Mouse (Mus musculus) left cerebral cortex, adult 9 months (tissue): Measurements from ENCODE around the gene Sdc1.

Experiments used
- DNase-seq, 2 experiments: peaks; one replicate each; pipeline ENCODE4 v3.0.0; 2022; ENCODE audit warnings: low spot score in 2 of 2

Sdc1 gene

DNA sequence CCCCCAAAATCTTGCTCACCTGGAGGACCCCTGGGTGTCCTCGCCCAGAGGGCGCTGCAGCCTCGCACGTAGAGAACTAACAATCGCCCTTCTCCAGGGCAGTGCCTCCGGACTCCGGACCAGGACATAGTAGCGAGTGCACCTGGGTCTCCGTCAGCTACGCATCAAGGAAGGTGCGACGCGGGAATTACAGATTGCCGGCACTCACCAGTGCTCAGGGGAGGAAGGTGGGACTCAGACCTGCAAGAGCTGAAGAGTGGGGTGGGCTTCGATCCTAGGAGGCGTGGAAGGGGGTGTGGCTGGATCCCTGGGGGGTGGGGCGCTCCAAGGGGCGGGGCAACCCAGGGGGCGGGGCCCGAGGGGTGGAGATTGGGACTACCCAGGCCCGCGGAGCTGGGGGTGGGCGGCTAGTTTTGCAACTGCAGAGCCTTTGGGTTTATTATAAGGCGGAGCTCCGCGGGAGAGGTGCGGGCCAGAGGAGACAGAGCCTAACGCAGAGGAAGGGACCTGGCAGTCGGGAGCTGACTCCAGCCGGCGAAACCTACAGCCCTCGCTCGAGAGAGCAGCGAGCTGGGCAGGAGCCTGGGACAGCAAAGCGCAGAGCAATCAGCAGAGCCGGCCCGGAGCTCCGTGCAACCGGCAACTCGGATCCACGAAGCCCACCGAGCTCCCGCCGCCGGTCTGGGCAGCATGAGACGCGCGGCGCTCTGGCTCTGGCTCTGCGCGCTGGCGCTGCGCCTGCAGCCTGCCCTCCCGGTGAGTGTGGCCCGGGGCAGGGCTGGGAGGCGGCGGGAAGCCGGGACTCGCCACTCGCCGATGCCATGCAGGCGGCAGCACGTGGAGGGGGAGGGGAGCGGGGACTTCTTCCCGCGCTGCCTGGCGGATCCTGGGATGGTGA lies at the start of gene Sdc1:
Gene Sdc1 (plus strand): TSS at position 378 of the 898 bp plus-strand sequence.
- DNase-seq, result peak in 1 of 2 experiments; percentile 20

DNA sequence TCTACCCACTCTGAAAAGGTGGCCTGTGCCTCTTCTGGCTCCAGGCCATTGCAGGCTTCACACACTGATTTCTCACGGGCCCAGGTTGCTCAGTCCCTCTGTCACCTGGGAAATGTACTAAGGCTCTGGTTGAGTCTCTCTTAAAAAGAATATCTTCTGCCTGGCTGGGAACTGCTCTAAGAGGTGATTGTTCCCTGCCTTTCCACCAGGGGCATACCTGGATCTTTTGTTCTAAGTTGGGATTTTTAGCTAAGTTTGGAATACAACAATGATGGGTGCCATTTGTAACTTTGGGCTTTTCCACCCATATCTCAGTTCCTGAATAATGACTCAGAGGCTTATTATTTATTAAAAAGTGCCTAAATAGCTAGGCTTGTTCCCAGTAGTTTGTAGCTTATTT lies 44.2 kb upstream of the Sdc1 start:
- DNase-seq, result no peak

DNA sequence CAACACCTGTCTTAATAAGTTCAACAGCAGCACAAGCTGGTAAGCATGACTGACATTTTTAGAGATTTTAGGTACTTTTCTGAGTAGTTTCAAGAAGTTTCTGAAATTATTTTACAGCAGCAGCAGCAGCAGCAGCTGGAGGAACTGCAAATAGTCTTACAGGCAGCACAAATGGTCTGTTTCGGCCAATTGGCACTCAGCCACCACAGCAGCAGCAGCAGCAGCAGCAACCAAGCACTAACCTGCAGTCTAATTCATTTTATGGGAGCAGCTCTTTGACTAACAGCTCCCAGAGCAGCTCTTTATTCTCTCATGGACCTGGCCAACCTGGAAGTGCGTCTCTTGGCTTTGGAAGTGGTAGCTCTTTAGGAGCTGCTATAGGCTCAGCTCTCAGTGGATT lies 42.4 kb upstream of the Sdc1 start:
- DNase-seq, result no peak

- no peak for DNase-seq
Measured at GRCm38 (mm10) chr12:8753654-8754053, 17.5 kb upstream of the Sdc1 start.

DNA sequence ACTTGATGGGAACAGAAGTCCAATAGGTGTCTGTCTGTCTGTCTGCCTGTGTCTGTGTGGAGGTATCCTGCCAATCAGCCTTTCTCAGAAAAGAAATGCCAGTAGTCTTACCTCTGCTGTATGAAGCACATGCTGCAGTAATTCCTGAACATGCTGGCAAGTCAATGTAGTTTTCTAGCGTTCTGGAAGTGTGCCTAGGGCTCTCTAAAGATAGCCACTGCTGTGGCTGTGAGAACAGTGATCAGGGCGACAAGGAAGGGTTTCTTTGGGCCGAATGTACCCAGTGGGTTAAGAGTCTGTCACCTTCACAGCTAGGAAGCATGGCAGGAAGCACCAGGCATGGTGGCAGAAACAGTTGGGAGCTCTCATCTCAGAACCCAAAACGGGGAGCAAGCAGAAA lies 17.0 kb upstream of the Sdc1 start:
- peak in 1 of 2 experiments; percentile 37 for DNase-seq

GRCm38 (mm10) chr12:8758029-8758428 lies 13.1 kb upstream of the Sdc1 start:
- no peak for DNase-seq

GRCm38 (mm10) chr12:8759115-8759514 lies 12.0 kb upstream of the Sdc1 start:
- DNase-seq, result no peak

- no peak for DNase-seq
Measured at GRCm38 (mm10) chr12:8759779-8760178, 11.3 kb upstream of the Sdc1 start.

DNA sequence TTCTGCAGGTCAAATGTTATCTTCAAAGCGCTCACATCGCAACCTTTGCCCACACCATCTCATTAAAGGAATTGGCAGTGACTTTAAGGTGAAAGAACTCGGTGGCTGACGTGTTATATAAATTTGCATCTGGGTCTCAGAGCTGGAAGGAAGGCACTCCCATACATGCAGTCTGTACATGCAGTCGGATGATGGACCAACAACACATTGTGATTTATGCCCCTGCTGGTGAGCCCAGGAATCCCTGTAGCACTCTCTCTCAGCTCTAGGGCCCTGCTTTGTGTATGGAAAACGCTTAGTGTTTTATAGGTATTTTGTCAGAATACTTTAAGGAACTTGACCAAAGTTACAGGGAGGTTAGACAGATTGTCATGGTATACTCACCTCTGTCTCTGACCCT lies 10.6 kb upstream of the Sdc1 start:
- DNase-seq, result no peak

- no peak for DNase-seq
Measured at GRCm38 (mm10) chr12:8761058-8761457, 10.1 kb upstream of the Sdc1 start.

GRCm38 (mm10) chr12:8762667-8763066 lies 8.5 kb upstream of the Sdc1 start:
- DNase-seq, result no peak

GRCm38 (mm10) chr12:8764221-8764930 lies 6.7 kb upstream of the Sdc1 start:
- DNase-seq, result no peak

DNA sequence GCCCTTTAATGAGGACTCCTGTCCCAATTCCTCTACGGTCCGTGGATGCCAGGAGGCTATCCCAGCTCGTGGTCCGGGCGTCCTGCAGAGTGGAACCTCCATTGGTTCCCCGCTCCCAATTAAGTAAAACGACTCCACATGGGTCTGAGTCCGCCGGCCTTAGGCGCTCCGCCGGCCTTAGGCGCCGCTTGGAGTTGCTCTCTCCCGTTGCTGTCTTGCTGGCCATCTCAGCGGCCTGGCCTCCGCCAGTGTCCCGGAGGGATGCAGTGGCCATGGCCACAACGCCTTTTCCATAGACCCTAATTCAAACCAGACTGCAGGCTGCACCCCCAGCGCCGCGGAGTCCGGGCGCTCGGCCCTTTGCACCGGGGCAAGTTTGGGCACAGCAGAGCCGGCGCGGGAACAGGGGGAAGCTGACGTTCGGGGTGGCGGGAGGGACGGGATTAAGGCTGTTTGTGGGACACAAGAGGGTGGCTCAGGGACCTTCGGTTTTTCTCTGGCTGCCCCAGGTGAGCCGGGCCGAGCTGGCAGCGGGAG lies 789 bp downstream of the Sdc1 start:
- no peak for DNase-seq

GRCm38 (mm10) chr12:8772451-8773143 lies 1.5 kb downstream of the Sdc1 start:
- DNase-seq, result no peak

DNA sequence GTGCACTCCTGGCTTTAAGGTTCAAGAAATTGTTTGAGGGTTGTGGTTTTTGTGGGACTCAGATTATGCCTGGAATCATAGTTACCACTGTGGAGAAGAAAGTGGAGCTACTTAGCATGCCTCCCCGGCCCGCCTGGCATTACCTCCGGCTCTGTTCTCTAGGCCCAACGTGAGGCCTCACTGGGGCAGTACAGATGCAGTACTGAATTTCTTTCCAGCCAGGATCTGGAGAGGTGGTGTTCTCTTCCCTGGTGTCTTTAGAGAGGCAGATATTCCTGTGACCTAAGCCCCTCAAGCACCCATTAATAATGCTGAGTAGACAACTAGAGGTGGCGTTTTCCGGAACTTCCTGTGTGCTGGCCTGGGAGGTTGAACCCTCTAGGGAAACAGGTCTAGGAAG lies 2.2 kb downstream of the Sdc1 start:
- no peak for DNase-seq

DNA sequence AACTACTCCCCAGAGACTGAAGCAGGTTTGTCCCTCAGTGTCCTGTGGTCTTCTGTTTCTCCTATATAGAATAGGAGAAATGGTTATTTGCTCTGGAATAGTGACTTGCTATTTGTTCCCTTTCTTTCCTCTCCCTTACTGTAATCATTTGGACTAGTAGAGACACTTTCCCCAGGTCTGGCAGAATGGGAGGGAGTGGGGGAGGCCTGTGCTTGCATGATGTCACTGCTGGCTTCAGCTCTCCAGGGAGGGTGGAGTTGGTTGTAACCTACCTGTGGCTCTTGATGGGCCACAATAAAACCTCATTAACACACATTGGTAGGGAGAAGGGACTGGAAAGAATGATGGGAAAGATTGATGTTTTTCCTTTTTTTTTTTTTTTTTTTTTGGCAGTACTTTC lies 3.1 kb downstream of the Sdc1 start:
- no peak for DNase-seq

GRCm38 (mm10) chr12:8776206-8776605 lies 5.1 kb downstream of the Sdc1 start:
- no peak for DNase-seq

GRCm38 (mm10) chr12:8776741-8777140 lies 5.6 kb downstream of the Sdc1 start:
- no peak for DNase-seq

- DNase-seq, result no peak
Measured at GRCm38 (mm10) chr12:8778106-8778505, 7.0 kb downstream of the Sdc1 start.

DNA sequence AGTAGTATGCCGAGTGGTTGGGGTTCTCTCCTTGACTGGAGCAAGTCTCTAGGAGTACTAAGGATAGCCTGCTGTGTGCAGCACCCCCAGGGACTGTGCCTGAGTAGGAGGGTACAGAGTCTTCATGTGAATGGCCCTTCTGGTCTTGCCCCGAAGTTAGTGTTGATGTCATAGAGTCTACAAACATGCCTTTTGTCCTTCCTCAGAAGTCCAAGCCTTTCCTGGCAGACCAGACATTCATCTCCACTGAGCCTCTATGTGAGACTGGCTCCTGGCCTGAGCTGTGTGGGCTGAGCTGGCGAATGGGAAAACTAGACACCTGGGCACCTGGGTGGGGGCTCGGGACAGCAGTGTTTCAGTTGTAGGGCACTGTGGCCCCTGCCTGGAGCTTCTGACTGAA lies 8.7 kb downstream of the Sdc1 start:
- no peak for DNase-seq

DNA sequence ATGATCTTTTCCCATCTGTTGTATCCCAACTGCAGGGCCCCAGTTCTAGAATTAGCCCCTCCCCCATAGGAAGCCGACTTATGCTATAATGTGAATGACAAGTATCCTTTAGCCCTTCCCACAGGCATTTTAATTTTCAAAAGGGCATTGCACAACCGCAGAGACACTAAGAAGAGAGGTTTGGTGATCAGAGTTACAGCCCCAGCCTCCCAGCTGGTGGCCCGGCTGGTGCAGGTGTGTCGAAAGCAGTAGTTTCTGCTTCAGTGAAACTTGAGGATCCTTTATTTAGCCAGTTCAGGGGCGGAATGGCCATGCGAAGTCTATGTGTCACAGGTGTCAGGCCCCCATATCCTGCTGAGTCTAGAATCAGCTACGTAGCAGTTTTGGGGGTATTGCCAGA lies 10.0 kb downstream of the Sdc1 start:
- no peak for DNase-seq

DNA sequence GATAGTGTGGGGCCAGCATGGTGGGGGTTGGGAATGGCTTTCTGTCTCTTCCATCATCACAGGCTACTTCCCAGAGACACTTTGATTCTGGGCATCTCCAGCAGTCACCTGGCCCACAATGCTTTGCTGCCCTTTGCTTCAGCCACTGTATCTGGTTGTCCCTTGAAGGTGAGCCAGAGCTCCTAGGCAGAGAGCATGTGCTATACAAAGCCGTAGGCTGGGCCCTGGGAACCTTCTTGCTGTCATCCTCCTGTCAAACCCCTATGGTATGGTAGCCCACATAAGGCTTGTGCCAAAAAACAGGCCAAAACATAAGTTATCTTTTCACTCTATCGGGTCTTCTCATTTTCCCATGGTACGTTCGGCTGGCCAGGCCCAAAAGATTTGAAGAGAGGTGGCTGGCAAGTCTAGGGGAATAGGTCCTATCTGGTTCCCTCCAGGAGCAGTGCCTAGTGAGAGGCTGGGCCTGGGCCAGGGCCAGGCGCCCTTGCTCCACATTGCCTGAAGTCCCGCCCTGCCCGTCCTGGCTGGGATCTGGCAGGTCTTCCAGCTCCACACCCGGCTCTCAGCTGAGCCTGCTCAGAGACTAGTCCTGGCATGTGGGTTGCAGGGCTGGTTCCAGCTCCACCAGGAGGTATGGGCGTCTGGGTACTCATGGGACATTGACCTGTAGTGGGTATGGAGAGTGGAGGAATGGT lies 10.7 kb downstream of the Sdc1 start:
- no peak for DNase-seq
